Mouse (Mus musculus) intestine, embryonic 14.5 days (tissue): ENCODE measurements at regions not wholly inside any gene's neighbourhood (a gene's known extent, or its start where the extent isn't known, plus 50 kb on each side); places are given as distances from the start of the nearest gene placed in this dataset.

Experiments used
- ATAC-seq: fragments of 200-750 bp; cut with Nextera tagmentation; replicated peaks from 2 replicates; pipeline ENCODE4 v1.8.0; 2017; ENCODE audit warnings: low read depth, moderate number of reproducible peaks, moderate TSS enrichment, moderate library complexity; ENCODE audit not compliant: low FRiP score, low TSS enrichment
- DNase-seq: peaks from one replicate; pipeline ENCODE4 v3.0.0-alpha.2; 2018; ENCODE audit warnings: low spot score
- H3K27ac ChIP-seq: fragments of 300-500 bp; sonication (generic); 2 replicates; pipeline ENCODE4 v1.5.1; 2014; ENCODE audit warnings: low read depth, mild to moderate bottlenecking, control low read depth
- H3K27me3 ChIP-seq: fragments of 300-500 bp; sonication (generic); replicated peaks from 2 replicates; pipeline ENCODE4 v1.6.1; 2014; ENCODE audit warnings: low read length, control low read depth; ENCODE audit not compliant: control insufficient read depth, insufficient read depth
- H3K36me3 ChIP-seq: fragments of 300-500 bp; sonication (generic); 2 replicates; pipeline ENCODE4 v1.6.1; 2014; ENCODE audit warnings: low read length, control low read depth; ENCODE audit not compliant: control insufficient read depth, insufficient read depth
- H3K4me1 ChIP-seq: fragments of 300-500 bp; sonication (generic); replicated peaks from 2 replicates; pipeline ENCODE4 v1.6.1; 2014; ENCODE audit warnings: low read length, control low read depth, mixed read lengths; ENCODE audit not compliant: control insufficient read depth, insufficient read depth
- H3K4me2 ChIP-seq: fragments of 300-500 bp; sonication (generic); 2 replicates; pipeline ENCODE4 v1.6.1; 2014; ENCODE audit warnings: low read length
- H3K4me3 ChIP-seq: fragments of 300-500 bp; sonication (generic); 2 replicates; pipeline ENCODE4 v1.5.1; 2014; ENCODE audit warnings: low read depth, low read length, control low read depth, mixed read lengths
- H3K9ac ChIP-seq: fragments of 300-500 bp; sonication (generic); 2 replicates; pipeline ENCODE4 v1.6.1; 2014; ENCODE audit warnings: mild to moderate bottlenecking, low read length
- H3K9me3 ChIP-seq: fragments of 300-500 bp; sonication (generic); 2 replicates; pipeline ENCODE4 v1.6.1; 2016; ENCODE audit warnings: low read length, control low read depth; ENCODE audit not compliant: control insufficient read depth
- WGBS: fragments of 180-500 bp; shearing (Covaris S2); extraction: QIAGEN DNeasy Blood & Tissue Kit; methylation state at CpG from one replicate; pipeline ENCODE4 v1.1.7; 2014; 5-methylcytosine and 5-hydroxymethylcytosine counted together

DNA sequence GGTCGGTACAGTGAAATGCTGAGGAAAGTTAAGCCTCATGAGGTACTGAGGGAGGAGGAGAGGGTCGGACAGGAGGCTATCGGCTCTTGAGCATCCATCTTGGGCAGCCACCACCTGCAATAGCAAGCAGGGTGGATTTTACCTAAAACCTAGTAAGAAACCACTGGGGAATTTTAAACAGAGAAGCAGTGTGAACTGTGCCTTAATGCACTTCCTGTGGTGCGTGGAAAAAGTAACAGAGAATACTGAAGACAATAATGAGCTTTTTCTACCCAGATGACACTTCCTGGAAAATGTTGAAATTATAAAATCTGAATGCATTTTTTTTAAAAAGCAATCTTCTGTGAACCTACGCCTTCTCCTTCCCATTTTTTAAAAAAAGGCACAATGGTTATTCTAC is 67.1 kb upstream of the Sash1 start:
- H3K4me3 ChIP-seq: no peak overlapping the region
- H3K9ac ChIP-seq: no peak overlapping the region
- DNase-seq (no peak), ATAC-seq (no peak)
- no peak overlapping the region for H3K4me2 ChIP-seq
- H3K27ac ChIP-seq: no peak overlapping the region
- no peaks in the 10 kb centered on the region for H3K36me3 ChIP-seq
- peaks cover 9% of the 10 kb centered on the region; the same call in 1 of the 2 replicates for H3K4me1 ChIP-seq
- H3K9me3 ChIP-seq: no peaks in the 10 kb centered on the region
- H3K27me3 ChIP-seq: no peaks in the 10 kb centered on the region
- 77% methylated on average over 5 of the region's 5 CpGs for WGBS

DNA sequence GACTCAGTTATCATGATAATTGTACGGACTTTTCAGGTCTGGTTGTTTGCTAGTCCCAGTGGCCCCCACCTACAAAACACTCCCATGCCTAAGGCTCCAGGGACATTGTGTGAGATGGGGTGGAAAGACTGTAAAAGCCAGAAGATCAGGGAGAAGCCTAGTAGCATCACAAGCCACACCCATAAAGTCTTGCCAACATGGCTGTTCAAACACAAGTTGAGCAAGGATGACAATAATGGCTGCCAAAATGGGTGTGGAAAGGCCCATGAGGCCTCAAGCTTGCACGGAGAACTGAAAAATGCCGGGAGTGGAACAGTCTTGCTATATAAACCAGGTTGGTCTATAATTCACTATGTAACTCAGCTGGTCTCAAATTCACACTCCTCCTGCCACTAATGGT is 66.1 kb upstream of the Sash1 start:
- H3K9me3 ChIP-seq: no peaks in the 10 kb centered on the region
- no peak overlapping the region for H3K4me2 ChIP-seq
- no peaks in the 10 kb centered on the region for H3K36me3 ChIP-seq
- no peak overlapping the region for H3K4me3 ChIP-seq
- H3K9ac ChIP-seq: no peak overlapping the region
- no peak for DNase-seq
- 91% methylated on average over 3 of the region's 3 CpGs for WGBS
- H3K27me3 ChIP-seq: no peaks in the 10 kb centered on the region
- H3K4me1 ChIP-seq: peaks cover 9% of the 10 kb centered on the region; the same call in 1 of the 2 replicates
- no peak for ATAC-seq
- no peak overlapping the region for H3K27ac ChIP-seq

DNA sequence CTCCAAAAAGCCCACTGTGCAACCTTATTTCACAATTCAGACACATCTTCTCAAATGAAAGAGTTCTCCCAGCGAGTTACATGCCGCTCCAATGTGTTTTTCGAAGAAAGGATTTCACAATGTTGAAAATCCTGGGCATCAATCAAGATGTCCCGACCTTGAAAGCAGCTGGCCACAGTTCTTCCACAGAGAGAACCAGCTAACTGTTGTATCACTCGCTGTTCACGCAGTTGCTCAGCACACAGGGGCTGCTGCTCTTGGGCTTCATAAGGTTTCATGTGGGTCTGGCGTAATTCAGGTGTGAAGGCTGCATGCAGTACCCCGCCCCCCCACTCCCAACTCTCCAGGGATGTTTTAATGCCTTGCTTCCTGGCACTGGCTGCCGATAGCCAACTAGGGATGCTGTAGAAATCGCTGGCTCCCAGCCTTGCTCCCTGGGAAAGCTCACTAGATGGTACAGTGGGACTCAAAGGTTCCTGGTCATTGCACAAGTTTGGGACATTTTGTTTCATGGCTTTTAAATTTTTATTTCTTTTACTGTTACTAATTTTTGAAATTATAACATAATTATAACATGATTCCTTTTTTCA is 65.5 kb upstream of the Sash1 start:
- 61% methylated on average over 10 of the region's 10 CpGs for WGBS

DNA sequence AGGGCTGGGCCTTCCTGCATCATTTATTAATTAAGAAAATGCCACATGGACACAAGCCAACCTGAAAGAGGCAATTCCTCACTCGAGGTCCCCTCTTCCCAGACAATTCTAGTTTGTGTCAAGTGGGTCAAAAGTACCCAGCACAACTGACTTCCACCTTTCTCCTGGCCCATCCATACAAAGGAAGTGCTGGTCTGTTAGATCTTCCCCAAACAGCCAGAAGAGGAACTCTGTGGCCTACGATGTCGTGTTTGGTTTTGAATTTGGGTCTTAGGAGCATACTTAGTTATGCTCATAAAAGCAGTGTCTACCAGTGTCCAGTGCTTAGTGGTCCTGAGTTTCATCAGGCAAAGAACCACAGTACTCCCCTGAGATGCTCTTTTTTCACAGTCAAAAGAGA is 62.4 kb upstream of the Sash1 start:
- H3K27ac ChIP-seq: no peak overlapping the region
- no peak for DNase-seq
- WGBS: 81% methylated on average over 3 of the region's 3 CpGs
- H3K9ac ChIP-seq: no peak overlapping the region
- no peaks in the 10 kb centered on the region for H3K36me3 ChIP-seq
- no peak overlapping the region for H3K4me2 ChIP-seq
- no peak overlapping the region for H3K4me3 ChIP-seq
- peaks cover 15% of the 10 kb centered on the region; the same call in 1 of the 2 replicates for H3K4me1 ChIP-seq
- no peaks in the 10 kb centered on the region for H3K9me3 ChIP-seq
- H3K27me3 ChIP-seq: no peaks in the 10 kb centered on the region
- ATAC-seq: no peak

More for the DNA sequence above, 65.5 kb upstream of the Sash1 start:
- H3K27me3 ChIP-seq: no peaks in the 10 kb centered on the region
- H3K4me1 ChIP-seq: peaks cover 9% of the 10 kb centered on the region; the same call in 1 of the 2 replicates
- no peak overlapping the region for H3K4me2 ChIP-seq
- no peaks in the 10 kb centered on the region for H3K9me3 ChIP-seq
- no peak overlapping the region for H3K4me3 ChIP-seq
- DNase-seq (no peak), ATAC-seq (no peak)
- H3K9ac ChIP-seq: no peak overlapping the region
- H3K36me3 ChIP-seq: no peaks in the 10 kb centered on the region
- H3K27ac ChIP-seq: no peak overlapping the region

DNA sequence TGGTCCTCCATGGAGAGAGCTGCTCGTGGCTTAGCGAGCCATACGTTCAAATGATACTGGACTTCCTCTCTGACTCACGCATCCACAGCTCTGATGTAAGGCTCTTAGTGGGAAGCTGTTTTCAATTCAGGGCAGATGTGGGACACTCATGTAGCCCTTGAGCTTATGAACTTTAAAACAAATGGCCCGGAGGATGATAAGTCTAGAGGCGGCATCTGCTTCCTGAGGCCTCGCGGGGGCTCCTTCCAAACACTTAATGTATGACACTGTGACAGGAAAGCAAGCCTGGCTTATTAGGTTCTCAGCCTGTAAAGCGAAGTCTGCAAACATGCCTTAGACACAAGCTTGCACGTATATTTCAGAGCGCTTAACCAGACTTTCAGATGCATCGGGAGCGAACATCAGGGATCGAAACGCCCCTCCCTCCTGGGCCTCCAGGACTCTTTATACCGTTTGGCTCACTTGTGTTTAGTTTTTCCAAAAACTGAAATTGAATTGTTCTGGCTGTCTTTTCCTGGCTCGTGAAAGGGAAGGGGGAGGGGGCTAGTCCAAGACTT is 59.4 kb upstream of the Sash1 start:
- ATAC-seq: peak; percentile 53
- H3K9ac ChIP-seq: no peak overlapping the region

DNA sequence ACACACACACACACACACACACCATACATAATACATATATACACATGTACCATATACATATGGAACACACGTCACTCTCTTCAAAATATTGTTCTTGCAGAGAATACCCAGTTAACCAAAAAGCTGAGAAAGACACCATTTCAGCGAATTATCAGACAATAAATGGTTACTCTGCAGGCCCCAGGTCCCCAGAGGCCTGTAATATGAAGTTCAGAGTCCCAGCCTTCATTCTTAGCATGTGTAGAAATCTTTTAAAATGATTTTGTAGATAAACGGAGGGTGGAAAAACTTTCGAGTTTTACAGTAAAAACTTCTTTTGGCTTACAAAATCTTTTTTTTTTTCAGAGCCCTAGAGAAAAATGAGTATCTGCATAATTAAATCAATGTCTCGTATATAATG is 58.7 kb upstream of the Sash1 start:
- Histone ChIP-seq H3K4me3 (peak overlapping the region; percentile 16; the same call in 1 of the 2 replicates), H3K9me3 (no peaks in the 10 kb centered on the region), H3K4me1 (peaks cover 6% of the 10 kb centered on the region; the same call in 1 of the 2 replicates), H3K27ac (peak overlapping the region; percentile 72), H3K4me2 (peak overlapping the region; percentile 34), H3K27me3 (no peaks in the 10 kb centered on the region), H3K9ac (no peak overlapping the region), H3K36me3 (no peaks in the 10 kb centered on the region)
- ATAC-seq (no peak), DNase-seq (no peak)
- 66% methylated on average over 5 of the region's 5 CpGs for WGBS

More for the DNA sequence above, 59.4 kb upstream of the Sash1 start:
- Histone ChIP-seq H3K27ac (peak overlapping the region; percentile 72), H3K27me3 (no peaks in the 10 kb centered on the region), H3K36me3 (no peaks in the 10 kb centered on the region), H3K4me3 (peak overlapping the region; percentile 16; the same call in 1 of the 2 replicates), H3K9me3 (no peaks in the 10 kb centered on the region), H3K4me2 (peak overlapping the region; percentile 34), H3K4me1 (peaks cover 6% of the 10 kb centered on the region; the same call in 1 of the 2 replicates)
- 31% methylated on average over 17 of the region's 17 CpGs for WGBS
- DNase-seq: peak; percentile 66

DNA sequence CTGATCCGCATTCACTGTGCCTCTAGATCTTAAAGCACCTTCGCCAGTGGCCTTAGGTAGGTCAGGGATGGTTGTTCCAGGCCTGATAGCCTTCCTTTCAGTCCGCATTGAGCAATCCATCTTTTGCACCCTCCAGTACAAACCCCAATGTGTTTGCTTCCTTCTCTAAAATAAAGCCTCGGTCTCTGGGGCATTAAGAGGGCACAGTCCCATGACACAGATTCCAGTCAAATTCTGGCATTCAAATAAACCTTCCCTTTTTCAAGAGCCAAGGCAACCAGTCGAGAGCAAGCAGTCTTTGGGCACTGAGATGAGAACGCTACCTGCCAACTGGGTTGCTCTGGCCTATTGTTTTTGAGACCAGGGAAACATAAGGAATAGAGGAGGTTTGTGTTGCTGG is 57.8 kb upstream of the Sash1 start:
- Histone ChIP-seq H3K27ac (no peak overlapping the region), H3K4me1 (peaks cover 6% of the 10 kb centered on the region; the same call in 1 of the 2 replicates), H3K27me3 (no peaks in the 10 kb centered on the region), H3K9ac (no peak overlapping the region), H3K36me3 (no peaks in the 10 kb centered on the region), H3K9me3 (no peaks in the 10 kb centered on the region), H3K4me2 (no peak overlapping the region), H3K4me3 (no peak overlapping the region)
- DNase-seq: no peak
- ATAC-seq: no peak
- 94% methylated on average over 6 of the region's 6 CpGs for WGBS

DNA sequence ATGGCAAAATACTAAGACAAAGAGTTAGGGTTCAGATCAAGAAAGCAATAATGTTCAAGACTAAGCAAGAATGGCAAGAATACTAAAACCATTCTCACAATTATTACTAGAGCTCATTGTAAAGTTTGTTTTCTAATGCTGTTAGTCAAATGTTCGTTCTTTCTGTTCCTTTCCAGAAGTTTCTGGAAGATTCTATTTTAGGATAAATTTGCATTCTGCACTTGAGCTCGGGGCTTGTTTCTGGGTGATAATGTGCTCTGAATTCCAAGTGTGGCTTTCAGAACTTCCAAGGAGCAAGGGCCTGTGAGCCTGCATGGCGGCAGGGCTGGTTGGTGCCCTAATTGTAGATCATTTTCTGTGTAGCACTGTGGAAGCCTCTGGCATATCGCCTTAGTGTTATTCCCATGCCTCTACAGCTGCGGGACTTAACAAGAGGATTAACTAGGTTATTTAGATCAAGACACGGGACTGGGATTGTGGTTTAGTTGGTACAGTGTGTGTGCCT is 57.1 kb upstream of the Sash1 start:
- DNase-seq (no peak), ATAC-seq (no peak)
- no peaks in the 10 kb centered on the region for H3K9me3 ChIP-seq
- H3K4me2 ChIP-seq: no peak overlapping the region
- 91% methylated on average over 6 of the region's 6 CpGs for WGBS
- no peak overlapping the region for H3K9ac ChIP-seq
- H3K36me3 ChIP-seq: no peaks in the 10 kb centered on the region
- H3K4me3 ChIP-seq: no peak overlapping the region
- no peaks in the 10 kb centered on the region for H3K27me3 ChIP-seq
- H3K4me1 ChIP-seq: peaks cover 6% of the 10 kb centered on the region; the same call in 1 of the 2 replicates
- no peak overlapping the region for H3K27ac ChIP-seq

DNA sequence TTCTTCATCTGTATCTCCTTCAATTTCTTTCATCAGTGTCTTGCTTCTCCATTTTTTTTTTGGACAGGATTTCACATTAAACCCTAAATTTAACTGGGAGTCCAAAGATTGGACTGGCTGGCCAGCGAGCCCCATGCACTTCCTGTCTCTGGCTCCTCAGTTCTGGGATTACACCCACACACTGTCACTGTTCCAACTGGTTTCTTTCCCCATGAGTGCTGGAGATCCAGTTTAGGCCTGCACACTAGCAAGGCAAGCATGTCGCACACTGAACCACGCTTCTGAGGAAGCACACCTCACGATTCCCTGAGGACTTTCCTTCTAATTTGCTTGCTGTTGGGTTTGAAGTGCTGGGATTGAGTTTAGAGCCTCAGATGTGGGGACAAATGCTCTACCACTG is 50.5 kb upstream of the Sash1 start:
- Histone ChIP-seq H3K9me3 (no peaks in the 10 kb centered on the region), H3K27me3 (no peaks in the 10 kb centered on the region), H3K4me2 (no peak overlapping the region), H3K36me3 (no peaks in the 10 kb centered on the region), H3K9ac (no peak overlapping the region), H3K4me3 (no peak overlapping the region), H3K4me1 (peaks cover 13% of the 10 kb centered on the region), H3K27ac (no peak overlapping the region)
- no peak for ATAC-seq
- WGBS: 78% methylated on average over 4 of the region's 4 CpGs
- DNase-seq: no peak
